Mouse (Mus musculus): ENCODE data around the gene Tmem102. TPM values are rescaled to one million over a fixed set of nuclear protein-coding genes. Genes with fewer than 3 reads are reported as not detected.

Tmem102 gene
- polyA plus RNA-seq, 1 experiment, result 0.32 TPM

- peak within 1 kb of the TSS; percentile 86 for H3ac ChIP-seq (ENCODE audit: control insufficient read depth, insufficient read length, low read depth)
- peaks cover 7% of the 10 kb centered on the region for H3K36me3 ChIP-seq (ENCODE audit: control insufficient read depth, insufficient read depth)
- no peaks in the 10 kb centered on the region for H3K79me3 ChIP-seq (ENCODE audit: low read depth)
- H3K27me3 ChIP-seq (ENCODE audit: control insufficient read depth, insufficient read depth, insufficient read length), result no peaks in the 10 kb centered on the region
- TF ChIP-seq MYOD1 (IDR thresholded peaks at IDR 0.05; ENCODE audit: control insufficient read depth, insufficient read length, low read depth) (no peak), CTCF (IDR thresholded peaks at IDR 0.05; ENCODE audit: control insufficient read depth, insufficient read depth, insufficient read length) (no peak), USF1 (IDR thresholded peaks at IDR 0.05; ENCODE audit: low read depth) (no peak), FOSL1 (IDR thresholded peaks at IDR 0.05; ENCODE audit: insufficient read depth, low read length, poor library complexity, severe bottlenecking) (no peak), CEBPB (IDR thresholded peaks at IDR 0.05; ENCODE audit: low read depth) (no peak), MAX (IDR thresholded peaks at IDR 0.05) (peak; percentile 48)
- peak within 1 kb of the TSS; percentile 76 for H3K4me3 ChIP-seq (ENCODE audit: insufficient read depth, poor library complexity, severe bottlenecking)
- H3K79me2 ChIP-seq (ENCODE audit: control insufficient read depth, insufficient read depth), result peaks cover 18% of the 10 kb centered on the region
These were observed 32.7 kb upstream of the Tmem102 start, which contains the start of gene Tmem256 for GRCm38 (mm10) chr11:69837952-69838713. Gene Tmem256, plus strand, starts transcription at chr11:69838514.

- Histone ChIP-seq H3K79me3 (ENCODE audit: low read depth) (no peaks in the 10 kb centered on the region), H3ac (ENCODE audit: control insufficient read depth, insufficient read length, low read depth) (peak within 1 kb of the TSS; percentile 86), H3K36me3 (ENCODE audit: control insufficient read depth, insufficient read depth) (peaks cover 12% of the 10 kb centered on the region), H3K4me3 (ENCODE audit: insufficient read depth, poor library complexity, severe bottlenecking) (peak within 1 kb of the TSS; percentile 76), H3K79me2 (ENCODE audit: control insufficient read depth, insufficient read depth) (peaks cover 18% of the 10 kb centered on the region), H3K27me3 (ENCODE audit: control insufficient read depth, insufficient read depth, insufficient read length) (no peaks in the 10 kb centered on the region)
- TF ChIP-seq USF1 (IDR thresholded peaks at IDR 0.05; ENCODE audit: low read depth) (no peak), CEBPB (IDR thresholded peaks at IDR 0.05; ENCODE audit: low read depth) (no peak), FOSL1 (IDR thresholded peaks at IDR 0.05; ENCODE audit: insufficient read depth, low read length, poor library complexity, severe bottlenecking) (no peak), MAX (IDR thresholded peaks at IDR 0.05) (no peak), MYOG (IDR thresholded peaks at IDR 0.05; ENCODE audit: control insufficient read depth, extremely low read depth, insufficient read length) (no peak), CTCF (IDR thresholded peaks at IDR 0.05; ENCODE audit: control insufficient read depth, insufficient read depth, insufficient read length) (no peak), MYOD1 (IDR thresholded peaks at IDR 0.05; ENCODE audit: control insufficient read depth, insufficient read length, low read depth) (no peak)
These were observed 32.2 kb upstream of the Tmem102 start, which contains the start of gene Nlgn2 for GRCm38 (mm10) chr11:69837604-69837951. Gene Nlgn2, minus strand, starts transcription at chr11:69837784.

GRCm38 (mm10) chr11:69836703-69837576, 31.5 kb upstream of the Tmem102 start:
- no peaks in the 10 kb centered on the region for H3K27me3 ChIP-seq (ENCODE audit: control insufficient read depth, insufficient read depth, insufficient read length)
- no peak for TF ChIP-seq CEBPB (IDR thresholded peaks at IDR 0.05; ENCODE audit: low read depth)
- no peak for TF ChIP-seq MAX (IDR thresholded peaks at IDR 0.05)
- TF ChIP-seq FOSL1 (IDR thresholded peaks at IDR 0.05; ENCODE audit: insufficient read depth, low read length, poor library complexity, severe bottlenecking), result no peak
- TF ChIP-seq CTCF (IDR thresholded peaks at IDR 0.05; ENCODE audit: control insufficient read depth, insufficient read depth, insufficient read length), result no peak
- TF ChIP-seq MYOG (IDR thresholded peaks at IDR 0.05; ENCODE audit: control insufficient read depth, extremely low read depth, insufficient read length), result no peak
- no peak for TF ChIP-seq MYOD1 (IDR thresholded peaks at IDR 0.05; ENCODE audit: control insufficient read depth, insufficient read length, low read depth)
- TF ChIP-seq USF1 (IDR thresholded peaks at IDR 0.05; ENCODE audit: low read depth), result no peak
- peaks cover 18% of the 10 kb centered on the region for H3K79me2 ChIP-seq (ENCODE audit: control insufficient read depth, insufficient read depth)

GRCm38 (mm10) chr11:69835966-69836335, 30.5 kb upstream of the Tmem102 start:
- Histone ChIP-seq H3K4me3 (ENCODE audit: insufficient read depth, poor library complexity, severe bottlenecking) (peak overlapping the region; percentile 6), H3ac (ENCODE audit: control insufficient read depth, insufficient read length, low read depth) (no peak overlapping the region)
- no peak for TF ChIP-seq CEBPB (IDR thresholded peaks at IDR 0.05; ENCODE audit: low read depth)
- no peak for TF ChIP-seq FOSL1 (IDR thresholded peaks at IDR 0.05; ENCODE audit: insufficient read depth, low read length, poor library complexity, severe bottlenecking)
- TF ChIP-seq CTCF (IDR thresholded peaks at IDR 0.05; ENCODE audit: control insufficient read depth, insufficient read depth, insufficient read length), result no peak
- no peak for TF ChIP-seq MYOD1 (IDR thresholded peaks at IDR 0.05; ENCODE audit: control insufficient read depth, insufficient read length, low read depth)
- TF ChIP-seq MAX (IDR thresholded peaks at IDR 0.05), result no peak
- TF ChIP-seq MYOG (IDR thresholded peaks at IDR 0.05; ENCODE audit: control insufficient read depth, extremely low read depth, insufficient read length), result no peak
- no peak for TF ChIP-seq USF1 (IDR thresholded peaks at IDR 0.05; ENCODE audit: low read depth)

More at GRCm38 (mm10) chr11:69836703-69837576, 31.5 kb upstream of the Tmem102 start:
- Histone ChIP-seq H3K79me3 (ENCODE audit: low read depth) (no peaks in the 10 kb centered on the region), H3K36me3 (ENCODE audit: control insufficient read depth, insufficient read depth) (peaks cover 12% of the 10 kb centered on the region), H3ac (ENCODE audit: control insufficient read depth, insufficient read length, low read depth) (peak overlapping the region; percentile 10), H3K4me3 (ENCODE audit: insufficient read depth, poor library complexity, severe bottlenecking) (peak overlapping the region; percentile 76)

GRCm38 (mm10) chr11:69835326-69835965, 30.0 kb upstream of the Tmem102 start:
- Histone ChIP-seq H3K36me3 (ENCODE audit: control insufficient read depth, insufficient read depth) (peaks cover 12% of the 10 kb centered on the region), H3K79me3 (ENCODE audit: low read depth) (no peaks in the 10 kb centered on the region), H3K79me2 (ENCODE audit: control insufficient read depth, insufficient read depth) (peaks cover 18% of the 10 kb centered on the region), H3K27me3 (ENCODE audit: control insufficient read depth, insufficient read depth, insufficient read length) (no peaks in the 10 kb centered on the region), H3ac (ENCODE audit: control insufficient read depth, insufficient read length, low read depth) (no peak overlapping the region), H3K4me3 (ENCODE audit: insufficient read depth, poor library complexity, severe bottlenecking) (peak overlapping the region; percentile 6)
- TF ChIP-seq MAX (IDR thresholded peaks at IDR 0.05), result no peak
- no peak for TF ChIP-seq CEBPB (IDR thresholded peaks at IDR 0.05; ENCODE audit: low read depth)
- TF ChIP-seq FOSL1 (IDR thresholded peaks at IDR 0.05; ENCODE audit: insufficient read depth, low read length, poor library complexity, severe bottlenecking), result no peak
- TF ChIP-seq CTCF (IDR thresholded peaks at IDR 0.05; ENCODE audit: control insufficient read depth, insufficient read depth, insufficient read length), result no peak
- TF ChIP-seq MYOG (IDR thresholded peaks at IDR 0.05; ENCODE audit: control insufficient read depth, extremely low read depth, insufficient read length), result no peak
- TF ChIP-seq USF1 (IDR thresholded peaks at IDR 0.05; ENCODE audit: low read depth), result no peak
- TF ChIP-seq MYOD1 (IDR thresholded peaks at IDR 0.05; ENCODE audit: control insufficient read depth, insufficient read length, low read depth), result no peak

More at GRCm38 (mm10) chr11:69835966-69836335, 30.5 kb upstream of the Tmem102 start:
- H3K79me2 ChIP-seq (ENCODE audit: control insufficient read depth, insufficient read depth), result peaks cover 18% of the 10 kb centered on the region
- no peaks in the 10 kb centered on the region for H3K79me3 ChIP-seq (ENCODE audit: low read depth)
- H3K36me3 ChIP-seq (ENCODE audit: control insufficient read depth, insufficient read depth), result peaks cover 12% of the 10 kb centered on the region
- no peaks in the 10 kb centered on the region for H3K27me3 ChIP-seq (ENCODE audit: control insufficient read depth, insufficient read depth, insufficient read length)

Measured in C2C12 (cell line).